Mouse (Mus musculus): ENCODE data around the gene Olfr1431.
"Not testable (repeated sequence)": the region's sequence is repeated elsewhere in the genome, so short reads cannot be mapped to it uniquely, and the experiment has no call there.

DNA sequence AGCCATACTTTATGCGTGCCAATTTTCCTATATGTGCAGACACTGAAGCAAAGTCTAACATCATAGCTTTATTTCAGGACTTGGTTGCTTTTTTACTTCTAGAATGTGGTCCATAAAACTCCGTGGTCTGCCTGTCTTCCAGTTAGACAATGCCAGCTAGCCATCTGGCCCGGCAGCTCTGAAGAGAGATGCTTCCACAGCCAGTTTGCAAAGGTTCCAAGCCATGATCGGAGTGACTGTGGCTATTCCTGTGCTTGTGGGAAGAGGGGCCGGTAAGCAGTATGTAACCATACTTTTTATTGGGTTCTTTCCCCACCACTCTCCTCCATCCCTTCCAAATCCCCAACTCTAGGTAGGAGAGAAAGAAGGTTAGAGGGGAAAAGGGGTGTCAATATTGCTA, 25.0 kb upstream of the Olfr1431 start:
- TF ChIP-seq CTCF, EP300 (IDR thresholded peaks at IDR 0.05; ENCODE audit: low read depth): not testable (repeated sequence)

All from liver, embryonic 14.5 days (tissue).